Mouse (Mus musculus) B cell, adult (primary cell): Measurements from ENCODE around the gene Pxn. TPM values are rescaled to one million over a fixed set of nuclear protein-coding genes. Genes with fewer than 3 reads are reported as not detected.

ENCODE experiments used
- total RNA-seq: library from RNA; stranded (reverse); gene quantifications from 4 replicates; pipeline ENCODE4 v1.2.4, GENCODE M21; 2023; ENCODE audit not compliant: inconsistent age

The Pxn gene
- 69.9 to 79.7 TPM (median 77.5 TPM) in 4 replicates for total RNA-seq

GRCm38 (mm10) chr5:115506454-115507201 lies at the start of gene Pxn:
TSS of gene Pxn (plus strand) at chr5:115506676.

GRCm38 (mm10) chr5:115465642-115466420 lies 40.6 kb upstream of the Pxn start, which contains the start of gene Pla2g1b:
TSS of gene Pla2g1b (plus strand) at chr5:115466262.

DNA sequence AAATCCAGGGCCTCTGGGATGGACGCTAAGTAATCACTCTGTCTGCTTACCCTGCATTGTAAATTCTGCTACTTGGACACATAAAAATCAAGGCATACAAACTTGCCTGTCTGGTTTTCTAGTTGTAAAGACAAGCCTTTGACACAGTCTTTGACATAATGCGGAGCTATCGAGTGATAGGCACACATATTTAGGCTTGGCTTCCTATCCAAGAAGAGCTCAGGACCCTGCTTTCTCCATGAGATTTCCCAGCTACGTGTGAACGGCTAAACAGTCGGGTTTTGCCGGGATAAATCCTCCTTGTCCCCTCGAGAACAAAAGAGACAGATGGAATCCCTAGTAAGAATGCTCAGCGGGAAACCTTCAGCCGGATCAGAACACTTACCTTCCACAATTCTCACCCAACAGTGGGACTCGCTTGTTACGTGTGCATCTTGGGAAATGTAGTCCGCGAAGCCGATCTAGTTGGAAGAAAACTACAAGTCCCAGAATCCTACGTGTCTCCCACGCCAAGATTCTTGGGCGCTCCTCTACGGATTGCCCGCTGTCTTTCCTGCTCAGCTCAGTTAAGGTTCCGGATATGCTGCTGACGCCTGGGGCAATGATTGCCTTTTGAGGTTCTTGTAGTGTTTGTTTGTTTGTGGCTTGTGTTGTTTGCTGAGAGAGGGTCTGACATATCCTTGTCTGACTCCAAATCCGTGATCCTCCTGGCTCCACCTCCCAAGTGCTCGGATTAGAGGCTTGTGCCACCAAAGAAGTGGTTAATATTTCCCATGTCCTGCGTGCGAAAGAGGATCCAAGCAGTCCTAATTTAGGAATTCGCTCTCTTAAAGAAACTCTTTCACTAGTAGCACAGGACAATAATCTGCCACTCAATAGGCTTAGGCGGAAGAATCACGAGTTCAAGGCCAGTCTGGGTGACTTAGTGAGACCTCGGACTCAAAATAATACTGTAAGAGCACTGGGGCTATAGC lies 22.2 kb upstream of the Pxn start, which contains the start of gene Sirt4:
TSS of gene Sirt4 (minus strand) at position 779 of the 974 bp plus-strand sequence.

GRCm38 (mm10) chr5:115559237-115560101 lies 53.0 kb downstream of the Pxn start, which contains the start of gene Rplp0:
TSS of gene Rplp0 (plus strand) at chr5:115559467.

DNA sequence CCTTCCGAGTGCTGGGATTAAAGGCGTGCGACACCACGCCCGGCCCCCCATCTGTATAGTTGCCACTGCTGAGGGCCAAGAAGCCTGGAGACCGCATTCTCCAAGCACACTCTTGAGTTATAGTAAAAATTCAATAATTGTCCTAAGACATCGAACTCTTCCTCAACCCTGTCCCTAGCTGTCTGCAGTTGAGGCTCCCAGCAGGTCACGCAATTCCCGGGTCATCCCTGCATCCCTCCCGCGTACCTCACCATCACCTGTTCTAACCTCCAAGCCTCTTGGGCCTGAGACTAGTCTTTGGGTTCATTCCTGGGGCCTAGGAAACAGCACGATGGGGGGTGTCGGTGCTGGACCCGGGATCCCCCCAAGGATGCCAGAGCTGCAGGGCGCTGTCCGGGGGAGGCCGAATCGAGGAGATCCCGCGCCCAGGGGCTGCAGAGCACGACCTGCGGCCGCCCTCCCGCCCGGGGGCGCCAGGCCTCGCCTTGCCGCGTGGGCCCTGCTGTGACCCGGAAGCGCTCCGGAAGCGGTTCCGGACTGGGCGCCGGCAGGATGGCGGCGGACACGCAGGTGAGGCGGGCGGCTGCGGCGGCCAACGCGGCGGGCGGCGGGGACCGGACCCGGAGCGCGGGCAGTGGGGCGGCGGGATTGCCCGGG lies 58.4 kb downstream of the Pxn start, which contains the start of gene Gcn1l1:
TSS of gene Gcn1l1 (plus strand) at position 518 of the 657 bp plus-strand sequence.

Other genes with a start within 250 kb of the Pxn start
- 128 to 136 TPM (median 132 TPM) in 4 replicates for gene Rnf10, start 233.8 kb upstream of the Pxn start, total RNA-seq
- 25.4 to 32.1 TPM (median 28.4 TPM) in 4 replicates for gene Coq5, start 227.0 kb upstream of the Pxn start, total RNA-seq
- 267 to 317 TPM (median 282 TPM) in 4 replicates for gene Dynll1, start 205.7 kb upstream of the Pxn start, total RNA-seq
- gene Srsf9, start 179.5 kb upstream of the Pxn start, total RNA-seq = 64.8 to 75.9 TPM (median 68.2 TPM) in 4 replicates
- 9.0 to 11.8 TPM (median 10.7 TPM) in 4 replicates for gene Gatc, start 165.5 kb upstream of the Pxn start, total RNA-seq
- gene Triap1, start 165.5 kb upstream of the Pxn start, total RNA-seq = 20.3 to 21.9 TPM (median 20.6 TPM) in 4 replicates
- 193 to 247 TPM (median 210 TPM) in 4 replicates for gene Cox6a1, start 157.7 kb upstream of the Pxn start, total RNA-seq
- not detected in 4 replicates for gene Msi1, start 77.1 kb upstream of the Pxn start, total RNA-seq
- not detected in 4 replicates for gene Pla2g1b, start 40.4 kb upstream of the Pxn start, total RNA-seq
- gene Sirt4, start 22.0 kb upstream of the Pxn start, total RNA-seq = 10.2 to 16.0 TPM (median 14.4 TPM) in 4 replicates
- 1,421 to 1,632 TPM (median 1,486 TPM) in 4 replicates for gene Rplp0, start 52.8 kb downstream of the Pxn start, total RNA-seq
- 107 to 117 TPM (median 109 TPM) in 4 replicates for gene Gcn1l1, start 58.6 kb downstream of the Pxn start, total RNA-seq
- 57.0 to 72.4 TPM (median 59.9 TPM) in 4 replicates for gene Rab35, start 125.2 kb downstream of the Pxn start, total RNA-seq
- 2.7 to 3.9 TPM (median 3.1 TPM) in 4 replicates for gene Bicdl1, start 224.9 kb downstream of the Pxn start, total RNA-seq